Mouse (Mus musculus) forebrain, embryonic 11.5 days (tissue): Measurements from ENCODE around the gene Pctp. TPM values are rescaled to one million over a fixed set of nuclear protein-coding genes. Genes with fewer than 3 reads are reported as not detected.
A peak's percentile ranks its signal among the peaks of the same experiment; 100 is the strongest.

Experiments used
- ATAC-seq: fragments of 200-750 bp; cut with Nextera tagmentation; replicated peaks from 2 replicates; pipeline ENCODE4 v1.8.0; 2017; ENCODE audit warnings: moderate TSS enrichment; ENCODE audit not compliant: low FRiP score
- DNase-seq: peaks from one replicate; pipeline ENCODE4 v3.0.0-alpha.2; 2017; ENCODE audit warnings: low spot score
- H3K27ac ChIP-seq: fragments of 300-500 bp; sonication (generic); 2 replicates; pipeline ENCODE4 v1.5.1; 2014; ENCODE audit warnings: low read depth, low read length
- H3K27me3 ChIP-seq: fragments of 300-500 bp; sonication (generic); 2 replicates; pipeline ENCODE4 v1.6.1; 2014; ENCODE audit warnings: mild to moderate bottlenecking, low read length, mixed read lengths; ENCODE audit not compliant: control insufficient read depth, insufficient read depth
- H3K36me3 ChIP-seq: fragments of 300-500 bp; sonication (generic); 2 replicates; pipeline ENCODE4 v1.6.1; 2014; ENCODE audit warnings: mild to moderate bottlenecking, low read length, moderate library complexity, mixed read lengths; ENCODE audit not compliant: control insufficient read depth, insufficient read depth
- H3K4me1 ChIP-seq: fragments of 300-500 bp; sonication (generic); replicated peaks from 2 replicates; pipeline ENCODE4 v1.6.1; 2014; ENCODE audit warnings: low read length, mixed read lengths; ENCODE audit not compliant: control insufficient read depth, insufficient read depth
- H3K4me2 ChIP-seq: fragments of 300-500 bp; sonication (generic); 2 replicates; pipeline ENCODE4 v1.6.1; 2014; ENCODE audit warnings: low read depth, mild to moderate bottlenecking, low read length, moderate library complexity, mixed read lengths; ENCODE audit not compliant: severe bottlenecking
- H3K4me3 ChIP-seq: fragments of 300-500 bp; sonication (generic); 2 replicates; pipeline ENCODE4 v1.5.1; 2014; ENCODE audit warnings: low read depth, low read length
- H3K9ac ChIP-seq: fragments of 300-500 bp; sonication (generic); 2 replicates; pipeline ENCODE4 v1.6.1; 2014; ENCODE audit warnings: low read length
- H3K9me3 ChIP-seq: fragments of 300-500 bp; sonication (generic); 2 replicates; pipeline ENCODE4 v1.6.1; 2016; ENCODE audit warnings: low read length, mixed read lengths; ENCODE audit not compliant: control insufficient read depth
- WGBS: fragments of 180-500 bp; shearing (Covaris S2); extraction: QIAGEN DNeasy Blood & Tissue Kit; methylation state at CpG from one replicate; pipeline ENCODE4 v1.1.7; 2014; 5-methylcytosine and 5-hydroxymethylcytosine counted together
- polyA plus RNA-seq: library from polyadenylated mRNA; unstranded; fragments of >200 nt; fragmentation: Nextera tagmentation; extraction: Ambion mirVana; gene quantifications from 2 replicates; pipeline ENCODE4 v1.2.1, GENCODE M21; 2014

The Pctp gene
- polyA plus RNA-seq, 1 experiment from 2014 or later, result 10.2 TPM

- Histone ChIP-seq H3K36me3 (no peaks in the 10 kb centered on the region), H3K9me3 (no peaks in the 10 kb centered on the region), H3K27ac (no peak overlapping the region), H3K4me2 (peak overlapping the region; percentile 72; the same call in 1 of the 2 replicates), H3K4me1 (no peaks in the 10 kb centered on the region; the same call in 1 of the 2 replicates), H3K4me3 (no peak overlapping the region), H3K9ac (no peak overlapping the region), H3K27me3 (no peaks in the 10 kb centered on the region)
- DNase-seq (no peak), ATAC-seq (no peak)
- 89% methylated on average over 10 of the region's 10 CpGs for WGBS
Observed at GRCm38 (mm10) chr11:90001396-90002230, 1.1 kb downstream of the Pctp start.

- Histone ChIP-seq H3K4me2 (no peak overlapping the region), H3K27me3 (no peaks in the 10 kb centered on the region), H3K4me3 (no peak overlapping the region), H3K9ac (no peak overlapping the region), H3K4me1 (no peaks in the 10 kb centered on the region; the same call in 1 of the 2 replicates), H3K9me3 (no peaks in the 10 kb centered on the region), H3K36me3 (no peaks in the 10 kb centered on the region), H3K27ac (no peak overlapping the region)
- ATAC-seq (no peak), DNase-seq (no peak)
- WGBS, result 86% methylated on average over 4 of the region's 4 CpGs
Observed at GRCm38 (mm10) chr11:90000666-90001065, 2.0 kb downstream of the Pctp start.

GRCm38 (mm10) chr11:89998996-89999770, 3.5 kb downstream of the Pctp start:
- H3K4me3 ChIP-seq, result no peak overlapping the region
- no peak overlapping the region for H3K27ac ChIP-seq
- no peaks in the 10 kb centered on the region for H3K27me3 ChIP-seq
- H3K9ac ChIP-seq, result no peak overlapping the region
- WGBS, result 94% methylated on average over 18 of the region's 18 CpGs
- ATAC-seq (no peak), DNase-seq (no peak)
- no peaks in the 10 kb centered on the region for H3K36me3 ChIP-seq
- no peaks in the 10 kb centered on the region; the same call in 1 of the 2 replicates for H3K4me1 ChIP-seq
- no peaks in the 10 kb centered on the region for H3K9me3 ChIP-seq
- no peak overlapping the region for H3K4me2 ChIP-seq

- DNase-seq, result no peak
- no peak for ATAC-seq
- H3K4me1 ChIP-seq, result no peaks in the 10 kb centered on the region
- no peak overlapping the region for H3K27ac ChIP-seq
- no peak overlapping the region for H3K4me3 ChIP-seq
- no peaks in the 10 kb centered on the region for H3K9me3 ChIP-seq
- no peaks in the 10 kb centered on the region for H3K36me3 ChIP-seq
- WGBS, result 93% methylated on average over 7 of the region's 7 CpGs
- H3K27me3 ChIP-seq, result no peaks in the 10 kb centered on the region
- no peak overlapping the region for H3K4me2 ChIP-seq
- no peak overlapping the region for H3K9ac ChIP-seq
Observed at GRCm38 (mm10) chr11:89996856-89997255, 5.8 kb downstream of the Pctp start.

GRCm38 (mm10) chr11:89996406-89996805, 6.3 kb downstream of the Pctp start:
- H3K4me1 ChIP-seq, result no peaks in the 10 kb centered on the region
- H3K4me3 ChIP-seq, result no peak overlapping the region
- H3K9me3 ChIP-seq, result no peaks in the 10 kb centered on the region
- H3K36me3 ChIP-seq, result no peaks in the 10 kb centered on the region
- H3K27ac ChIP-seq, result no peak overlapping the region
- no peak overlapping the region for H3K4me2 ChIP-seq
- 94% methylated on average over 4 of the region's 4 CpGs for WGBS
- DNase-seq (no peak), ATAC-seq (no peak)
- H3K27me3 ChIP-seq, result no peaks in the 10 kb centered on the region
- no peak overlapping the region for H3K9ac ChIP-seq

- no peaks in the 10 kb centered on the region for H3K4me1 ChIP-seq
- no peaks in the 10 kb centered on the region for H3K9me3 ChIP-seq
- no peak overlapping the region for H3K4me2 ChIP-seq
- no peak for DNase-seq
- H3K9ac ChIP-seq, result no peak overlapping the region
- H3K27me3 ChIP-seq, result no peaks in the 10 kb centered on the region
- no peak for ATAC-seq
- no peak overlapping the region for H3K4me3 ChIP-seq
- 89% methylated on average over 5 of the region's 5 CpGs for WGBS
- no peak overlapping the region for H3K27ac ChIP-seq
- H3K36me3 ChIP-seq, result no peaks in the 10 kb centered on the region
Observed at GRCm38 (mm10) chr11:89995596-89995995, 7.1 kb downstream of the Pctp start.

GRCm38 (mm10) chr11:89994706-89995105, 8.0 kb downstream of the Pctp start:
- Histone ChIP-seq H3K4me2 (no peak overlapping the region), H3K9ac (no peak overlapping the region), H3K4me1 (no peaks in the 10 kb centered on the region), H3K4me3 (no peak overlapping the region), H3K27me3 (no peaks in the 10 kb centered on the region), H3K36me3 (no peaks in the 10 kb centered on the region), H3K9me3 (no peaks in the 10 kb centered on the region), H3K27ac (no peak overlapping the region)
- DNase-seq (no peak), ATAC-seq (no peak)
- 77% methylated on average over 2 of the region's 2 CpGs for WGBS

- no peak overlapping the region for H3K4me2 ChIP-seq
- H3K27me3 ChIP-seq, result no peaks in the 10 kb centered on the region
- H3K9me3 ChIP-seq, result no peaks in the 10 kb centered on the region
- DNase-seq, result no peak
- no peak for ATAC-seq
- H3K4me1 ChIP-seq, result no peaks in the 10 kb centered on the region
- H3K4me3 ChIP-seq, result no peak overlapping the region
- H3K27ac ChIP-seq, result no peak overlapping the region
- H3K9ac ChIP-seq, result no peak overlapping the region
- no peaks in the 10 kb centered on the region for H3K36me3 ChIP-seq
Observed at GRCm38 (mm10) chr11:89991661-89992060, 11.0 kb downstream of the Pctp start.
